ENCODE assay signal across 16 mouse cellular contexts in genomic region chr11:98320381-98320780, GRCm38 (mm10). TPM values are rescaled to one million over a fixed set of nuclear protein-coding genes. Genes with fewer than 3 reads are reported as not detected.
DNase-seq lines count a peak whose midpoint lies in the region; ATAC-seq and TF ChIP-seq lines count a peak whose summit lies in the region.
"Had no signal": no experiment of that assay in that cellular context is flagged by ENCODE, and none has a peak within 500 bp of the region (broad histone marks: within the 10 kb centered on the region; RNA-seq: fewer than 3 reads in every experiment).

No protein-coding gene starts in this region.

- ATAC-seq in hindbrain, postnatal 0 days, result no peak
- no peak for ATAC-seq in hindbrain, embryonic 12.5 days (ENCODE audit: low FRiP score)
- ATAC-seq in forebrain, embryonic 12.5 days (ENCODE audit: low FRiP score), result no peak
- ATAC-seq: intestine, postnatal 0 days had no signal

- H3K27me3 ChIP-seq in hindbrain, postnatal 0 days (ENCODE audit: insufficient read depth, low read length), result peaks cover 52% of the 10 kb centered on the region
- H3K27me3 ChIP-seq in hindbrain, embryonic 12.5 days, result peaks cover 100% of the 10 kb centered on the region
- H3K27me3 ChIP-seq in E14TG2a.4 (ENCODE audit: insufficient read depth, low read length), result peaks cover 100% of the 10 kb centered on the region
- no peaks in the 10 kb centered on the region for H3K27me3 ChIP-seq in cerebellum, adult 2 months (ENCODE audit: control insufficient read depth, insufficient read depth, low read length)
- peaks cover 100% of the 10 kb centered on the region for H3K27me3 ChIP-seq in forebrain, embryonic 12.5 days

- peak; percentile 71 for DNase-seq in hindbrain, postnatal 0 days (ENCODE audit: low spot score)
- DNase-seq in cerebellum, adult 2 months, result peak; percentile 63 to 67
- DNase-seq in kidney, postnatal 4 days, result no peak
- DNase-seq in gastrocnemius, postnatal 14 days, result no peak
- no peak for DNase-seq in gastrocnemius, postnatal 36 days
- DNase-seq: adrenal gland, adult 2 months had no signal

- peak overlapping the region; percentile 44 for H3K4me2 ChIP-seq in hindbrain, postnatal 0 days (ENCODE audit: low read depth, low read length)
- H3K4me2 ChIP-seq in hindbrain, embryonic 12.5 days (replicated peaks), result no peak overlapping the region
- peak overlapping the region; percentile 29; the same call in 1 of the 2 replicates for H3K4me2 ChIP-seq in forebrain, embryonic 12.5 days
- H3K4me2 ChIP-seq: heart, embryonic 15.5 days; limb, embryonic 13.5 days; lung, embryonic 15.5 days had no signal

- H3K9ac ChIP-seq in hindbrain, postnatal 0 days (replicated peaks; ENCODE audit: low read length), result 0 out of 2 replicates have a peak overlapping the region, but pooled peaks have one; percentile 30
- H3K9ac ChIP-seq in hindbrain, embryonic 12.5 days, result no peak overlapping the region
- no peak overlapping the region for H3K9ac ChIP-seq in forebrain, embryonic 12.5 days
- H3K9ac ChIP-seq: heart, embryonic 15.5 days; limb, embryonic 13.5 days; lung, embryonic 15.5 days had no signal

- intact Hi-C loops in gastrocnemius, postnatal 14 days (cut with DNase I; ENCODE audit: low total_unique reads), result no loop called here
- intact Hi-C loops in gastrocnemius, postnatal 36 days (cut with DNase I), result no loop called here

- 5% methylated on average over 12 of the region's 12 CpGs for WGBS in hindbrain, postnatal 0 days
- WGBS in hindbrain, embryonic 12.5 days, result 7% methylated on average over 12 of the region's 12 CpGs
- WGBS in cerebellum, adult 2 months, result 5% methylated on average over 12 of the region's 12 CpGs
- WGBS in forebrain, embryonic 12.5 days, result 4% methylated on average over 12 of the region's 12 CpGs

- TF ChIP-seq POLR2A in cerebellum, adult 2 months (IDR thresholded peaks at IDR 0.05; ENCODE audit: borderline replicate concordance, insufficient read depth, low read length), result no peak

- H3K4me1 ChIP-seq in hindbrain, postnatal 0 days (ENCODE audit: insufficient read depth, low read length), result peaks cover 9% of the 10 kb centered on the region; the same call in 1 of the 2 replicates
- H3K4me1 ChIP-seq in hindbrain, embryonic 12.5 days, result peaks cover 13% of the 10 kb centered on the region
- H3K4me1 ChIP-seq in E14TG2a.4 (replicated peaks; ENCODE audit: low read depth, low read length), result peaks cover 47% of the 10 kb centered on the region
- H3K4me1 ChIP-seq in cerebellum, adult 2 months (ENCODE audit: control insufficient read depth, insufficient read depth, low read length), result peaks cover 30% of the 10 kb centered on the region
- H3K4me1 ChIP-seq in forebrain, embryonic 12.5 days, result peaks cover 7% of the 10 kb centered on the region; the same call in 1 of the 2 replicates
- H3K4me1 ChIP-seq: heart, embryonic 15.5 days; lung, embryonic 15.5 days had no signal

- 0 out of 2 replicates have a peak overlapping the region, but pooled peaks have one; percentile 17 for H3K4me3 ChIP-seq in hindbrain, postnatal 0 days (ENCODE audit: low read length)
- no peak overlapping the region for H3K4me3 ChIP-seq in hindbrain, embryonic 12.5 days
- peak overlapping the region; percentile 46; the same call in 1 of the 2 replicates for H3K4me3 ChIP-seq in E14TG2a.4 (replicated peaks; ENCODE audit: low read length)
- H3K4me3 ChIP-seq in cerebellum, adult 2 months (replicated peaks; ENCODE audit: insufficient read depth, low read depth, low read length), result peak overlapping the region; percentile 52
- no peak overlapping the region for H3K4me3 ChIP-seq in forebrain, embryonic 12.5 days (replicated peaks)
- H3K4me3 ChIP-seq: erythroblast, embryonic 14.5 days; heart, embryonic 15.5 days; limb, embryonic 13.5 days; lung, embryonic 15.5 days had no signal

- H3K9me3 ChIP-seq in hindbrain, postnatal 0 days (ENCODE audit: low read length), result no peaks in the 10 kb centered on the region
- no peaks in the 10 kb centered on the region for H3K9me3 ChIP-seq in hindbrain, embryonic 12.5 days (replicated peaks)
- no peaks in the 10 kb centered on the region for H3K9me3 ChIP-seq in E14TG2a.4 (ENCODE audit: low read length)
- no peaks in the 10 kb centered on the region for H3K9me3 ChIP-seq in forebrain, embryonic 12.5 days
- H3K9me3 ChIP-seq: heart, embryonic 15.5 days; limb, embryonic 13.5 days; lung, embryonic 15.5 days had no signal

- no peak for TF ChIP-seq CTCF in hindbrain, postnatal 0 days (IDR thresholded peaks at IDR 0.05; ENCODE audit: low read depth)
- no peak for TF ChIP-seq CTCF in E14TG2a.4 (conservative IDR thresholded peaks at IDR 0.05; ENCODE audit: low read length)
- no peak for TF ChIP-seq CTCF in cerebellum, adult 2 months (IDR thresholded peaks at IDR 0.05; ENCODE audit: borderline replicate concordance, insufficient read depth, low read depth, low read length)

- H3K36me3 ChIP-seq in hindbrain, postnatal 0 days (ENCODE audit: insufficient read depth, low read length), result no peaks in the 10 kb centered on the region
- H3K36me3 ChIP-seq in hindbrain, embryonic 12.5 days, result no peaks in the 10 kb centered on the region
- H3K36me3 ChIP-seq in E14TG2a.4 (ENCODE audit: insufficient read depth, low read length), result no peaks in the 10 kb centered on the region
- no peaks in the 10 kb centered on the region for H3K36me3 ChIP-seq in forebrain, embryonic 12.5 days (replicated peaks)
- H3K36me3 ChIP-seq: heart, embryonic 15.5 days; limb, embryonic 13.5 days; lung, embryonic 15.5 days had no signal

- peak overlapping the region; percentile 65 for H3K27ac ChIP-seq in hindbrain, postnatal 0 days
- H3K27ac ChIP-seq in hindbrain, embryonic 12.5 days, result no peak overlapping the region
- H3K27ac ChIP-seq in cerebellum, adult 2 months (ENCODE audit: insufficient read depth, low read length), result peak overlapping the region; percentile 63
- no peak overlapping the region for H3K27ac ChIP-seq in forebrain, embryonic 12.5 days
- H3K27ac ChIP-seq: heart, embryonic 15.5 days; limb, embryonic 13.5 days; lung, embryonic 15.5 days had no signal

RNA-seq across cellular contexts. Expression of gene Neurod2, which starts 9.1 kb away (rescaled TPM):
- total RNA-seq in hindbrain, postnatal 0 days (2014; rRNA removed), result 87.0 and 93.2 TPM in 2 replicates
- 30.7 and 34.3 TPM in 2 replicates for polyA plus RNA-seq in hindbrain, postnatal 0 days (2015; fragmentation: Nextera tagmentation; extraction: Ambion mirVana)
- 7.2 and 10.2 TPM in 2 replicates for polyA plus RNA-seq in hindbrain, embryonic 12.5 days (2016; fragmentation: Nextera tagmentation; extraction: Ambion mirVana)
- polyA plus RNA-seq in cerebellum, adult 2 months (2012; rRNA removed), result 57.4 and 68.4 TPM in 2 replicates
- 19.9 and 20.5 TPM in 2 replicates for polyA plus RNA-seq in forebrain, embryonic 12.5 days (2016; fragmentation: Nextera tagmentation; extraction: Ambion mirVana)
- total RNA-seq in gastrocnemius, postnatal 14 days (2021), result not detected
- total RNA-seq in gastrocnemius, postnatal 36 days (2021), result not detected
- total RNA-seq: adrenal gland, adult 2 months; gastrocnemius, postnatal 4 days; megakaryocyte-erythroid progenitor cell, adult 5-6 weeks had no signal
- polyA plus RNA-seq: adrenal gland, adult 2 months; erythroblast, embryonic 14.5 days; heart, embryonic 15.5 days; intestine, postnatal 0 days; limb, embryonic 13.5 days; lung, embryonic 15.5 days had no signal

RNA-seq across cellular contexts. Expression of gene Ppp1r1b, which starts 27.8 kb away (rescaled TPM):
- total RNA-seq in hindbrain, postnatal 0 days (2014; rRNA removed), result 1.3 and 3.5 TPM in 2 replicates
- 18.0 and 19.1 TPM in 2 replicates for polyA plus RNA-seq in hindbrain, postnatal 0 days (2015; fragmentation: Nextera tagmentation; extraction: Ambion mirVana)
- polyA plus RNA-seq in hindbrain, embryonic 12.5 days (2016; fragmentation: Nextera tagmentation; extraction: Ambion mirVana), result 0.37 and 0.52 TPM in 2 replicates
- 150 and 173 TPM in 2 replicates for polyA plus RNA-seq in cerebellum, adult 2 months (2012; rRNA removed)
- 3.0 and 3.1 TPM in 2 replicates for polyA plus RNA-seq in forebrain, embryonic 12.5 days (2016; fragmentation: Nextera tagmentation; extraction: Ambion mirVana)
- total RNA-seq in gastrocnemius, postnatal 14 days (2021), result under 1 TPM; 0.20 to 0.29 TPM
- not detected for total RNA-seq in gastrocnemius, postnatal 36 days (2021)
- total RNA-seq: megakaryocyte-erythroid progenitor cell, adult 5-6 weeks had no signal

RNA-seq across cellular contexts. Expression of gene Stard3, which starts 37.8 kb away (rescaled TPM):
- 44.0 and 52.4 TPM in 2 replicates for total RNA-seq in hindbrain, postnatal 0 days (2014; rRNA removed)
- 28.4 and 31.9 TPM in 2 replicates for polyA plus RNA-seq in hindbrain, postnatal 0 days (2015; fragmentation: Nextera tagmentation; extraction: Ambion mirVana)
- polyA plus RNA-seq in hindbrain, embryonic 12.5 days (2016; fragmentation: Nextera tagmentation; extraction: Ambion mirVana), result 49.0 and 50.0 TPM in 2 replicates
- polyA plus RNA-seq in cerebellum, adult 2 months (2012; rRNA removed), result 53.5 and 56.1 TPM in 2 replicates
- polyA plus RNA-seq in forebrain, embryonic 12.5 days (2016; fragmentation: Nextera tagmentation; extraction: Ambion mirVana), result 42.0 and 42.5 TPM in 2 replicates
- 1 to 10 TPM; 7.3 to 9.4 TPM for total RNA-seq in gastrocnemius, postnatal 14 days (2021)
- 10 to 100 TPM; 10.3 to 14.7 TPM for total RNA-seq in gastrocnemius, postnatal 36 days (2021)

Comparison
In these comparisons a context has a peak if more than half of its experiments do, and no peak if none do; other contexts are left out.
1. H3K27ac ChIP-seq: peak in hindbrain, postnatal 0 days (single experiment) and cerebellum, adult 2 months (single experiment); none in hindbrain, embryonic 12.5 days (single experiment) and forebrain, embryonic 12.5 days (single experiment).
2. H3K4me3 ChIP-seq: peak in hindbrain, postnatal 0 days (single experiment), E14TG2a.4 (single experiment) and cerebellum, adult 2 months (single experiment); none in hindbrain, embryonic 12.5 days (single experiment) and forebrain, embryonic 12.5 days (single experiment).
3. DNase-seq: peak in hindbrain, postnatal 0 days (single experiment) and cerebellum, adult 2 months (2 of 2); none in kidney, postnatal 4 days (0 of 2), gastrocnemius, postnatal 14 days (single experiment) and gastrocnemius, postnatal 36 days (0 of 2).